Comparison of ENCODE assay signal across 9 mouse cellular contexts in genomic region chr13:54309354-54309753, GRCm38 (mm10).
DNase-seq lines count a peak whose midpoint lies in the region; ATAC-seq and TF ChIP-seq lines count a peak whose summit lies in the region.
"Had no signal": no experiment of that assay in that cellular context is flagged by ENCODE, and none has a peak within 500 bp of the region (broad histone marks: within the 10 kb centered on the region; RNA-seq: fewer than 3 reads in every experiment).

No protein-coding gene starts in this region.

- H3K4me1 ChIP-seq in heart, adult 2 months (ENCODE audit: control insufficient read depth, insufficient read depth, low read length) = peaks cover 2% of the 10 kb centered on the region; the same call in 1 of the 2 replicates

- H3K79me2 ChIP-seq in heart, adult 2 months (replicated peaks; ENCODE audit: control insufficient read depth, insufficient read depth, low read length) = no peaks in the 10 kb centered on the region

- TF ChIP-seq EP300 in heart, adult 2 months (IDR thresholded peaks at IDR 0.05; ENCODE audit: insufficient read depth, low read depth, low read length) = no peak

- WGBS in heart, adult 2 months = 37% methylated on average over 5 of the region's 5 CpGs

- no peaks in the 10 kb centered on the region for H3K36me3 ChIP-seq in heart, adult 2 months (ENCODE audit: control insufficient read depth, insufficient read depth, low read length)

- no peaks in the 10 kb centered on the region for H3K27me3 ChIP-seq in heart, adult 2 months (ENCODE audit: control insufficient read depth, insufficient read depth, low read length)

- no peak overlapping the region for H3K9ac ChIP-seq in heart, adult 2 months (ENCODE audit: low read depth, low read length)

- DNase-seq in heart, postnatal 4 days = peak; percentile 50
- no peak for DNase-seq in heart, postnatal 14 days
- peak; percentile 49 to 60 for DNase-seq in frontal cortex, postnatal 36 days (ENCODE audit: low spot score in 2 of 2)
- DNase-seq in lung, postnatal 4 days = peak; percentile 55 to 86
- DNase-seq in adrenal gland, postnatal 36 days = no peak
- DNase-seq in gastrocnemius, postnatal 10 days = no peak
- no peak for DNase-seq in heart, adult 2 months

- intact Hi-C loops in heart, postnatal 14 days (cut with DNase I) = no loop called here
- intact Hi-C loops in heart, adult 2 months (cut with DNase I) = no loop called here

- TF ChIP-seq CTCF in heart, adult 2 months (IDR thresholded peaks at IDR 0.05) = no peak

- peak; percentile 76 for ATAC-seq in cerebellum, adult (ENCODE audit: insufficient number of reproducible peaks, low FRiP score, low TSS enrichment)

- no peak overlapping the region for H3K27ac ChIP-seq in heart, adult 2 months

- no peak for TF ChIP-seq POLR2A in heart, adult 2 months (IDR thresholded peaks at IDR 0.05; ENCODE audit: insufficient read depth, low read depth, low read length)

- no peak overlapping the region for H3K4me3 ChIP-seq in heart, adult 2 months
- H3K4me3 ChIP-seq: megakaryocyte, embryonic 14.5 days had no signal

Comparison
In these comparisons a context has a peak if more than half of its experiments do, and no peak if none do; other contexts are left out.
1. DNase-seq: peak in heart, postnatal 4 days (single experiment), frontal cortex, postnatal 36 days (2 of 2) and lung, postnatal 4 days (2 of 2); none in heart, postnatal 14 days (0 of 2), adrenal gland, postnatal 36 days (0 of 2), gastrocnemius, postnatal 10 days (single experiment) and heart, adult 2 months (0 of 2).